Mouse (Mus musculus) megakaryocyte, embryonic 14.5 days (primary cell): ENCODE data around the gene Dhx38.

Source experiments
- FLI1 ChIP-seq: IDR thresholded peaks from 2 replicates; pipeline ENCODE4 v1.6.1; 2012; ENCODE audit warnings: low read length, inconsistent platforms, mixed read lengths
- GATA1 ChIP-seq: IDR thresholded peaks from 3 replicates; pipeline ENCODE4 v1.6.1; 2012; ENCODE audit warnings: mixed read lengths, low read length, inconsistent platforms, borderline replicate concordance

GRCm38 (mm10) chr8:109578900-109579301, 13.2 kb upstream of the Dhx38 start, which contains the start of gene Hp:
- TF ChIP-seq GATA1 (no peak), FLI1 (no peak)
